Mouse (Mus musculus) thymus, postnatal 36 days (tissue): ENCODE data around the gene Ifih1.
A peak's percentile ranks its signal among the peaks of the same experiment; 100 is the strongest.

Source experiments
- DNase-seq, 2 experiments: peaks; one replicate each; pipeline ENCODE4 v3.0.0; 2022; ENCODE audit warnings: mixed read lengths in 2 of 2

Ifih1 gene

DNA sequence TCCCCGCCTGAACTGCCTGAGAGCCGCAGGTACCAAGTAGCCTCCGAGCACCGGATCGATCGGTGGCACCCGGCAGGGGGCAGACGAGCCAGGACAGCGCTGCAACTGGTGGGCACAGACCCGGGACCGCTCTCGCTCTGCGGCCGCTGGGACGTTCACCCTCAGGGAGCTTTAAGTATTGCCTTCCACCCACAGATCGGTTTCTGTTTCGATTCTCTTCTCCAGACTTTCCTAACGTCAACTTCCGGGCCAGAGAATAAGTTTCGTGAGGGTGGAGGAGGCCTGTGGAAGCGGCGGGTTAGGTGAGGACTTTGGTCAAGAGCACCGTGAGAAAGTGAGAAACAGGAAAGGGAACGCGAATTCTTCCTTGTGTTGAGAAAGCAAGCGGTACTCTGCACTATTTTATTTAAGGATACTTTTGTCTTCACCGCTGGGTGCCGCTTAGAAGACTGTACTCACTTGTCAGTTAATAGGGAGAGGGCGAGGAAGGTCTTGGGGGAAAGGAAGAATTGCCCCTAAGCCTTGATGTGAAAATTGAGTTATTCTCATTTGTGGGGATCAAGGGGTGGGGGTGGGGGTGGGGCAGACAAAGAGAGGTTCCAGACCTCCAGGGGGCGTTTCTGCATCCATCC, at the start of gene Ifih1:
Ifih1 (minus strand) TSS at position 242 of the 632 bp plus-strand sequence.
- DNase-seq = peak; percentile 75 to 79

DNA sequence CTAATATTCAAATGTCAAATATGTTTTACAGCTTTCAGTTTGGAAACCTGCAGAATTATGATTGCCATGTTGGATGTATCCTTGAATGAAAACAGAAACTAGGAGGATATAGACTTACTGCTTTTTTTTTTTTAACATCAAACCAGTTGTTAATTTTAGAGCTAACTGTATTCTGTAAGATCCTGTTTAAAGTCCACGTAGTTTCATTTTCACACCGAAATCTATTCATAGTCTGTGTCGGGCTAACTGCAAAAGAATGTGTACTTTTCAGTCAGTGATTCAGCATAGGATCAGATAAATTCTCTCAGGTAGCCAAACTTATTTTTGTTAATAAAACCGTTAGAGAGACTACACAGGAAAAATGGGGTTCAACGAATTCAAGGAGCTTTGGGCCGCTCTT, 39.9 kb upstream of the Ifih1 start:
- DNase-seq = no peak

DNA sequence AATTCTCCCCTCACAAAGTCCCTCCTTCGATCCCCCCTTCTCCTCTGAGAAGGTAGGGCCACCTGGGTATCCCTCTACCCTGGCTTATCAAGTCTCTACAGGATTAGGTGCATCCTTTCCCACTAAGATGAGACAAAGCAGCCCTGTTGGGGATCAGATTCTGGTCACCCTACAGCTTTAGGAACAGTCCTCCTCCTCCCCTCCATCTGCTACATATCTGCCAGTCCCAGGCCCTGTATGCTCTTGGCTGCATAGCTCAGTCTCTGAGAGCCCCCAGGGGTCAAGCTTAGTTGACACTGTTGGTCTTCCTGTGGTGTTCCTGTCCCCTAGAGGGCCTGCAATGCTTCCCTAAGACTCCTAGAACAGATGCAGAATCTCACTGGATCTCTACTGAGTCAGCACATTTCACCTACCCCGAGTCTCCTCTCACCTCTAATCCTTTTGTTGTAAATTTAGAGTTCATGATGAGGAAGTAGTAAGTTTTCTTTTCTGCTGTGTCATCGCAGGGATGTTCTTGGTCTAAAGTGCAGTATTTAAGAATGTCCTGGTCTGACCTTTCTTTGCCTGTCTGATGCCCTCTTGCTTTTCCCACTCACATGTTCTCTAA, 39.0 kb upstream of the Ifih1 start:
- no peak for DNase-seq

DNA sequence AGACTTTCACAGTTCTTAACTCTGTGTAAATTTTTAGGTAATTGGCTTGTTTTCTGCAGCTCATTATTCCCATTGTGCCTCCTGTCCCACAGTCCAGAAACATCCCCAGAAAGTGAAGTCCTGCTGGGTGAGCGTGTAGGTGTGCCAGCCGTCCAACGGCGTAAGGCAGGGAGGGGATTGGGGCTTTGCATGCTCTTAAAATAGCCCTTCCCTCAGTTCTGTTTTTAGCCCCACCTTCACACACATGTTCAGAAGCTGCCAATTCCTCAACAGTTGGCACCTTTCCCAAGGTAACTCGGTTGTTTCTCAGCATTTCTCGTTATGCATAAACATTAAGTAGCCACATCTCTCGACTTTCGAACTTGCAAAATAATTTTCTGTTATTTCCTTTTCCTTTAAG, 35.6 kb upstream of the Ifih1 start:
- DNase-seq = no peak

DNA sequence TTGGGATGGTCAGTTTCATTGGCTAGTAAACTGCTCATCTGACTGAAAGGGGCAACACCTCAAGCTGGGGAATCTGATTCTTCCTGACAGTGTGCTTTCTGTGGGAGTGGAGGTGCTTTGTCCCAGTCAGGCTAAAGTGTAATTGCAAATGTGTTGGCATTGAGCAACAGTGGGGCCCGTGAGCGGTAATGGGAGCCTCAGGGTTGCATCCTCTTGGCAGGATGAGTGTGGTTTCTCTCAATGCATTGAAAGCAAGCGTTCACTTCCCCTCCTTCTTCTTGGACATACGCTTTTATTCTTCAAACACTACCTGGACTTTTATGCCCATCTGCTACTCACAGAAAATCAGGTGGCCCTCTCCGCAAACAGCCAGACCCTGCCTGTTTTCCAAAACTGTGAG, 26.7 kb upstream of the Ifih1 start:
- no peak for DNase-seq

DNA sequence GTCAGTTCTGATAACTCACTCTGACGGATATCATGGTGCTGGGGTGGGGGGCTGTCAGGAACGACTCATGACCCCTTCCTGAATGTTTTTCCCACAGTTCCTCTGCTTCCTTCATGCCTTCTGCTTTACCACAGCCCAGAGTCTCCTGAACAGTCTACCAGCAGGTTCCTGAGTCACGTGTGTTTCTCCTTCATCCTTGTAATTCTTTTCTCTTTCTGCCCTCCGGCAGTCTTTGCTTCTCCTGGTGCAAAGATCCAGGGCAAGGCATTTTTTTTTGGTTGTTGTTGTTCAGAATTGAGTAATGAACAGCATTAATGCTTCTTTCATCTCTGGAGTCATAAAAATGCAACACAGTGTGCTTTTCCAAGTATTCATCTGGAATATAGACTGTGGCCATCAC, 24.7 kb upstream of the Ifih1 start:
- no peak for DNase-seq

DNA sequence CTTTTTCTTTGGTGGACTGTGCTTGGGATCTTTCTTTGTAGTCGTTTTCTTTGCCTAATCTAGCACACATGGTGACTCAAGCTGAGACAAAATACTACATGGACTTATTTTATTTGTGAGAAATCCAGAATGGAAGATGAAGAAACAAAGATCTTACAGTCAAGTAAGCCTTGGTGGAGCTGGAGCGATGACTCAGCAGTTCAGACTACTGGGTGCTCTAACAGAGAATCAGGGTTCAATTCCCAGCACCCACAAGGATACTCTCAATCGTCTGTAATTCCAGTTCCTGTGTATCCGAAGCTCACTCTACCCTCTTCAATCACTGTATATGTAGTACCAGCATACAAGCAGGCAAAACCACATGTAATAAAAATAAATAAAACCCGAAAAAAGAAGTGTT, 24.2 kb upstream of the Ifih1 start:
- no peak for DNase-seq

DNA sequence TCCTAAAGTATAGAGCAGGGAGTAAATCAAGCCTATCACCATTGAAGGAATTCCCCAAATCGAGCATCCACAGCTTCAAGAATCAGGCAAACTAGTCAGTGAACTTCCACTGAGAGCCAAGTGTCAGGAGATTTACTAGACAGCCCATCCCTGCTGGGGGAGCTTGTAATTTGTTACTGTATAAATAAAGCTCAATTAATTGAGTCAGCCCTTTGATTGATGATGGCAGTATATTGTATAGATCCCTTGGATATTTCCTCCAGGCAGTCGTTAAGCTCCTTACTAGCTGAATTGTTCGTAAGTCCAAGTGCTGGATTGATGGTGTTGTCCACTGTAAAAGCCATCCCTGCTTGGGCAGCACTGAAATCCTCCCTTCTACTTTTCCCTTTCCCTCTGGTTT, 23.8 kb upstream of the Ifih1 start:
- no peak for DNase-seq

DNA sequence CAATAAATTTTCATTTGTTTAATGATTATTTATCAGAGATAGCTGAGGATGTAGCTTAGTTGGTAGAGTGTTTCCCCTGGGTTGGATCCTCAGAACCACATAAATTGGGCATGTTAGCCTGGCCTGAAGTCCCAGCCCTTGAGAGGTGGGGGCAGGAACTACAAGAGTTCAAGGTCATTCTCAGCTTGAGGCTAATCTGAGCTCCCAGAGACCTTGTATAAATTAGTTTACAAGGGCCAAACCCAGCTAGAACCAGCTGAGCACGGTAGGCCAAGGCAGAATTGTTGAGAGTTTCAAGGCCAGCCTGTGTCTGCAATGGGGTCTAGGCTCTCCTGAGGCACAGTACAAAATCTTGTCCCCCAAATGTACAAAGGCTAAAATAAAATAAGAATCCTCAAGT, 19.5 kb upstream of the Ifih1 start:
- DNase-seq = no peak

DNA sequence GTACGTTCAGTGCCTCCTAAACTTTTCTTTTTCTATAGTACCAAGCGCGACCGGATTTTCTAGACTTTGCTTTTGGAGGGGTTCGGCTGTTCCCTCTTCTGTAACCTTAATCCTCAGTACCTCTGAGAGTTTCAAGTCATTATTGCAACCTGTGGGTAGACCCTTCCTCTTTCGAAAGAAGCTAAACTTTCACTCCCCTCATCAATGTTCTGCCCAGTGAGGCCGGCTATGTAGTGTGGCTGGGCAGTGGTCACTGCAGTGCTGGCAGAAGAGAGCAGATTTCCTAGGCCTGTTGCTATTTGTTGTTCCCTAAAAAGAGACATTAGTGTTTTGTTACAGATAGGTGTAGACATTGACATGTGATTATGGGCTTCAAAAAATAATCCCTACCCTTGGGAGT, 18.8 kb upstream of the Ifih1 start:
- DNase-seq = no peak

DNA sequence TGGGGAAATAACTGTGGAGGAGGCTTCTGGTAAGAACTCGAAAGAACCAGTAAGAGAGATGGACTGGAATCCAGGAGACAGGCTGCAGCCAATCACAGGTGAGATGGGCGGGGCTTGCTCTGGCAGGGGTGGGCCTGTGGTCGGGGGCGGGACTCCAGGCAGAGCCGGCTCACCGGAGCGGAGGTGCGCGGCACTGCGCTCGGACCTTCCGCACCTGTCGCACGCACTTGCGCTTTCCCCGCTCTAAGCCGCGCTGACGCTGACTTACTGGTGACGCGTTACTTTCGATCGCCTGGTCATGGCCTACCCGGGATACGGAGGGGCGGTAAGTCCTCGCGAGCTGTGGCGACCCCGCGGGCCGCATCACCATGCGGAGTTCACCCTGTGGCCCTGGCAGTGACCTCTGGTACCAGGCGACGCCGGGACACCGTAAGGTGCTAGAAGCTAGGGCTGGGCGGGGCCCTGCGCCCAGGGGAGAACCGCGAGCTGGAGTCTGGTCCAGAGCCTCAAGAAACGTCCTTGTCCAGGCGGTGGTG, 18.1 kb upstream of the Ifih1 start, which contains the start of gene Gca:
Gca (plus strand) TSS at position 151 of the 536 bp plus-strand sequence.
- DNase-seq = peak; percentile 70 to 75

DNA sequence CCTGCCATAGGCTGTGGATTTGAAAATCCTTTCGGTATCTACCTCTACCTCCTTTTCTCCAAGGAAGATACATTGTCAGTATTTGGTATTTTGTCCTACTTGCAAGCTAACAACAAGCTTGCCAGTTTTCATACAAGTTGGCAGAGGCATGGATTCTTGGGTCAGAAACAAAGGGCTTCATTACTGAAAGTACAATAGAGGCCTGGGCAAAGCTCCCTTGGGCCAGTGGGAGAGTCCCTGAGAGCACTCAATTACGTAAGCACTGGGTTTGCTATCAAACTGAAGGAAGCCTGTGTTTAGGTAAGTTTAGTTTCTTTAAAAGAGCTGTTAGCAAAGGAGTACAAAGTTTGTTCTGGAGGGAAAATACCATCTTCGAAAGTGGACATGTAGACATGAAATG, 16.5 kb upstream of the Ifih1 start:
- DNase-seq = no peak

DNA sequence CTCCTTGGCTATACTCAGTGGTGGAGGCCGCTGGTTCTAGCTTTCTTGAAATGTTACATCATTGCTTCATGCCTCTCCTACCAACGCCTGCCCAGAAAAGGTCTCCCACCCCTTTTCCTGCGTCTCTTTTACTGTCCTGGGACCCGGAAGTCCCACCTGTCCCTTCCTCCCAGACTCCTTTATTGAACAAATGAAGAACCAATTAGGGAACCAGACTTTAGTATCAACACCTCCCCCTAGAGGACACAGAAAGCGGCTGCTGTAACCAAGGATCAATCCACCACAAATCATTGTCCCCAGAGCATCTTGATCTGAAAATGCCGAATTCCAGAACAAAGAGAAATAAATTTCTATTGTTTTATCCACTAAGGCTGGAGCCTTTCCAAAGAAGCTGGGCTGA, 14.5 kb upstream of the Ifih1 start:
- DNase-seq = no peak

DNA sequence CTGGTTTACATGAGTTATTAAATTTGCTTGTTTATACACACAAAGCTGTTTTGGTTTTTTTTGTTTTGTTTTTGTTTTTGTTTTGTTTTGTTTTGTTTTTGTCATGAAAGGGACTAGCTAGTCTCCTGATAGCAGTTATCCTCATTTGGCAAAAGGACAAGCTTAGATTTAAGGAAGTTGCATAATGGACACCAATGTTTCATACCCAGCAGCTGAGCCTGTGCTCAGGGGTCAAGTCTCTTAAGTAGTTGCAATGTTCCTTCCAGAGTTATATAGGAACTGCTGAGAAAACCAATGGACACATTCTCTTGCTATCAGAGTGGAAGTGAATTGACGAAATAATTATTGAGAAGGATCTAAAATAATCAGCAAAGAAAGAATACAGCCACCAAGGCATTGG, 10.0 kb upstream of the Ifih1 start:
- DNase-seq = no peak

DNA sequence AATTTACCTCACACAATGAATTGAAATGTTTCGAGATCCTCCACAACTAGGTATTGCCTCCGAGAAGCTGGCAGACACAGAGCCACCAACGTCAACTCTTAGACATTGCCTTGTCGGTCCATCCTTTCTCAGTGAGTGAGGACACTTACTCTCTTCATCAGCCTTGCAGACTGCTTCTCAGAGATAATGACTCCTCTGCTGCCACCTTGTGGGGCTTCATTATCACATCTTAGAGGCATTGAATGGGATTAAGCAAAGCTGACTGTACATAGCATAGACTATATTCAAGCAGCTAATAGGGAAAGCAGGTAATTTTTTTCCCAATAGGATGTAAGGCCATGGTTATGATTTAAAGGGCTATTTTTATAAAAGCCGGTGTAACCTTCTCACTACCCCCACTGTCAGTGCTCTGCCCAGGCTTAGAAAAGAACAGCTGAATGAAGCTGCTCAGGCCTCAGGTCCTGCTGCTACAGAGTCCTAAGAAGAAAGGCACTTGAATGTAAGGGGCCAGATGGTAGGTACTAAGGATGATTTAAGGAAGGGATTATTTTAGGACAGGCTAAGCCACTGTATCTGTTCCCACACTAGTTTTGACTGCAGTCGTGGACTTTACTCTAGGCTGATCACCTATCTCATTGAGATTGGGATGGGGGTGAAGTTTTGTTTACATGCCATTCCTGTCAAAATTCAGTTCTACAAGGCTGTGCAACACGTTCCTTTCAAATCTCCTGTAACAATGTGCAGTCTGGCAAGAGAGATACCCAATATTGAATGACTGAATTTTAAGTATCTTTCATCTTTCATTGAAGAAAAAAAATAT, 8.7 kb upstream of the Ifih1 start:
- DNase-seq = peak; percentile 27 to 50

DNA sequence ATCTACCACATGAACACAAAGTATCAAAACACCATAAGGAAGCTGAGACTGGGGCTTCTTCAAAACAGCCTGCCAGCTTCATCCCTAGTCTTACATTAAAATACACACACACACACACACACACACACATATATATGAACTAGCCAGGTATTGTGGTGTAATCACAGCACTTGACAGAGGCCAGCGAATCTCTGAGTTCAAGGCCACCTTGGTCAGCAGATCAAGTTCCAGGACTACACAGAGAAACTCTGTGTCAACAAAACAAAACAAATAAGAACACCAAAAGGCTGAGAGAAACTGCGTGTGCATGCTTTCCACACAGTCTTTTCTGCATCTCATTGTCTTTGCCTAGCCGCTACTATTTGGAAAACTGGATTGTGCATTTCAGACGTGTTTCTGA, 6.4 kb upstream of the Ifih1 start:
- no peak for DNase-seq

DNA sequence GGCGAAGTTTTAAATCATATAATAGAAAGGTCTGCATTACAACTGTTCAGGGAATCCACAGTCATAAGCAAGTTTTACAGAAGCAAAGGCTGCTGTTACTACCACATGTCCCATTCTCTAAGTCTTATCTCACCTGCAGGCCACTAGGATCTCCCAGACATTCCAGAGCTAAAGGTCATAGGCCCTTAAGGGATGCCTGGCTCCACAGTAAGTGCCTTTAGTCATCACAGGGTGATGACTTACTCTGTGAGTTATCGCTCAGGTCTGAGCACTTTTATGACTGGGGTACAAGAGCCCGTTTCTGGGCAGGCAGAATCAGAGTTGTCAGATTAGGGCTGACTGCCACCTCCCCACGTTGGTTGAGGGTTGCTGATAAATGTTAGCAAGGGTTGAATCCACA, 5.8 kb upstream of the Ifih1 start:
- DNase-seq = no peak

DNA sequence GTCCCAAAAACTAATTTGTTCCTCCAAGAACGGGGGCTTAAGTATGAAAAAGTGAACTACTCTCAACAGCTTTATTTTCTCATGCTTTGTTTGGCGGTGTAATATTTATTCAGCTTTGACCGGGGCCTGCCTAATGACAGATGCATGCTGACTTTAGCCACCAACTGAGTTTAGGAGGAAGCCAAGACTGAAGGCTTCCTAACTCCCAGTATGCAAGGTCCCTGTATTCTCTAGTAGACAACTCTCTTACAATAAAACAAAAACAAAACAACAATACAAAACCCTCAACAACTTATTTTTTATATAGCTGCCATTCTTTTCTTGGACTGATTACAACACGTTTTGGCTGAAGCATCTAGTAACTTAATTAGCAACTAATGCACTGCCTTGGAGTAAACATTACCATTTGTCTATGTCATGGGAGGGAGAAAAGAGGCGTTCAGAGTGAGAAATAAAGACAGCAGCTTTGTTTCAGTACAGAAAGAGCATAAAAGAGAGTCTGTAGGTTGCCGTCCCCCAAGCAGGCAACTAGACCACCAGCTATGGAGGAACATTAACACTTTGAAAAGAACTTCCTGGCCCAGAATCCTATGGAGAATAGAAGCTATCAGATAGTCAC, 725 bp upstream of the Ifih1 start:
- no peak for DNase-seq

DNA sequence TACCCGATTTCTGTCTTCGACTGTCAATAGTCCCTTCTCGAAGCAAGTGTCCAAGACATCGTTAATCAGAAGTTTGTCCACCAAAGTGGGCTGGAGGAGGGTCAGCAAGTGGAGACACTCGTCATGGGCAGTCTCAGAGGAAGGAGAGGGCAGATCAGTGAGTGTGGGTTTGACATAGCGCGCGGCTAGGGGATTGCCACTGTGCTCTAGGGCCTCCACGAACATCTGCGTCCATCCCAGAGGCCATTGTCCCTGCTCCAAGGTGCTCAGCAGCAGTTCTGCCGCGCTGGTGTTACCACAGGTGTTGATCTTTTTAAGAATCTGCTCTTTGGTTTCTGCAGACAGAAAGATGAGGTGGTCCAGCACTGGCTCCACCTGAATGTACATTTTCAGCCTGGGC, 580 bp downstream of the Ifih1 start:
- peak in 1 of 2 experiments; percentile 20 for DNase-seq

DNA sequence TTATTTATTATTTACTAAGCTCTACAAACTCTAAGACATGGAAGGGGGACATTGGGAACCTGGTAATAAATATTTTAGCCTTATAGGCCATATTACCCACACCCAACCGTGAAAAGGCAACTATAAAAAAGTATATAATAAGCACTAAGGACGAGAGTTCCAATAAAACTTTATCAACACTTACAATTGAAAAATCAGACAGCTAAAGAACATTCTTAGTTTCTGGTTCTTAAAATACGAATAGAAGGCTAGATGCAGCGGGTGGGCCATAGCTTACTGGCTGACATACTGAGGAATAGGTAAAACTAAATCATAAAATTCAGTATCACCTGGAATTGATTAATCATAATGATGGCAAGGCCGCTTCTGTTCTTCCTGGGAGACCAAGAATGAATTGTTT, 1.2 kb downstream of the Ifih1 start:
- no peak for DNase-seq

DNA sequence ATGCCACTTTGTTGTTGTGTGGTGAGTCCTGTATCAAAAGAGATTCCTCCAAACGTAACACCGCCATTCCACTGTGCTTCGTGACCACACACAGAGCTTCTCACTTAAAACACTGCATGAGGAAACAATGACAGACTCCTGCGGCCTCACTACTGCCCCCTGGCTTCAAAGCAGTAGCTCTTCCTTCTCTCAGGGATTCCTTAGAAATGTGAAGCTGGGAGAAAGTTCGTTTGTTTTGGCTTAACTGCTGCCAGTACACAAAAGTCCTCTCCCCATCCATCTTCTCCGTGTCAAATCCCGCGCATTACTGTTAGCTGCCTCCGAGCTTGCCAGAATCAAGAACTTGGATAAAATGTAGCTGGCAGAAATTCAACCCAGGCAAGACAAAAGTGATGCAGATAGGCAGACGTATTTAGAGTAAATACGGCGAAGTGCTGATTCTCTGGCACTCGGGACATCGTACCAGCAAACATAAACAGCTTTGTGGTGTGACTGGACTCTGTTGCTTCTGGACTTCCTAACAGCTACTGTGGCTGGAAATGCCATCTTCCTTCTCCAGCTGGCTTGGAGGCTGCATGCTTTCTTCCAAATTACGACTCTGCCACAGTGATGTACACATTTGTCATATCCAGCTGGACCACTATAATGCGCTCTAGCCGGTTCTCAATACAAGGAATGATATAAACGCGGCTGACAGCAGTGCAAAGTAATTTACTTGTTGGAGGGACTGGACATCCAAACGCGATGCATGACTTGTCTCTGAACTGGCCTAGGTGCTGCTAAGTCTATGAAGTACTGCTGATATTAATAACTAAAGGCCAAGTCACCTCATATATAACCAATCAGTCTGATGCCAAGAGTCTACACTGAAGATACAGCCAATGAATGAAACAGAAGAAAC, 2.4 kb downstream of the Ifih1 start:
- peak; percentile 58 to 62 for DNase-seq

DNA sequence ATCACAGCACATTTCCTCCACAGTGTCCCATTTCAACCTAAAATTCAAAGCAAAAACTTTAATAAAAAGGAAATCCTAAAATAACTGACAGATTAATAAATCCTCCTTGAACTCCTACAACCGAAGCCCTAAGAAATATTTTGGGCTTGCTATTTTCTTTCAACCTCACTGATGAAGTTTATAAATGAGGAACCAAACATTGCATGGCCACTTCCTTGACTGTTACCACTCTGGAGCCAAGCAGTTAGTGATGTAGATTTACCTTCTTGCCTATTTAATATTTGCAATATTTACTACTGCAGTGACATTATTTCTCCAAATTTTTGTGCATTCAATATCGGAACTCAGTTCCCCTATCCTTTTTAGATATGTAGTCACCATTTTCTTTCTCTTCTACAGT, 6.2 kb downstream of the Ifih1 start:
- DNase-seq = no peak
